Mouse (Mus musculus): ENCODE measurements around the gene Fxyd1. TPM values are rescaled to one million over a fixed set of nuclear protein-coding genes. Genes with fewer than 3 reads are reported as not detected.

Gene Fxyd1
- polyA plus RNA-seq, 1 experiment from 2014 or later = 71.9 TPM

GRCm38 (mm10) chr7:31040281-31041022 is 16.5 kb downstream of the Fxyd1 start:
- Histone ChIP-seq H3K27ac (ENCODE audit: low read length) (no peak overlapping the region), H3K27me3 (replicated peaks; ENCODE audit: control insufficient read depth, insufficient read depth, low read length) (peaks cover 13% of the 10 kb centered on the region; the same call in 1 of the 2 replicates), H3K36me3 (ENCODE audit: control insufficient read depth, insufficient read depth, low read length) (no peaks in the 10 kb centered on the region), H3K9ac (ENCODE audit: low read depth, low read length) (no peak overlapping the region), H3K9me3 (ENCODE audit: control insufficient read depth, low read length) (no peaks in the 10 kb centered on the region), H3K4me1 (ENCODE audit: control insufficient read depth, insufficient read depth, low read length) (peaks cover 8% of the 10 kb centered on the region; the same call in 1 of the 2 replicates), H3K4me2 (ENCODE audit: low read depth, low read length) (no peak overlapping the region), H3K4me3 (ENCODE audit: low read length) (no peak overlapping the region)
- ATAC-seq = no peak
- 78% methylated on average over 11 of the region's 12 CpGs for WGBS

- Histone ChIP-seq H3K27me3 (replicated peaks; ENCODE audit: control insufficient read depth, insufficient read depth, low read length) (peaks cover 10% of the 10 kb centered on the region; the same call in 1 of the 2 replicates), H3K36me3 (ENCODE audit: control insufficient read depth, insufficient read depth, low read length) (no peaks in the 10 kb centered on the region), H3K4me3 (ENCODE audit: low read length) (no peak overlapping the region), H3K9ac (ENCODE audit: low read depth, low read length) (no peak overlapping the region), H3K4me2 (ENCODE audit: low read depth, low read length) (no peak overlapping the region), H3K4me1 (ENCODE audit: control insufficient read depth, insufficient read depth, low read length) (peaks cover 8% of the 10 kb centered on the region; the same call in 1 of the 2 replicates), H3K27ac (ENCODE audit: low read length) (no peak overlapping the region), H3K9me3 (ENCODE audit: control insufficient read depth, low read length) (no peaks in the 10 kb centered on the region)
- ATAC-seq = no peak
- 91% methylated on average over 4 of the region's 4 CpGs for WGBS
Measured at GRCm38 (mm10) chr7:31039011-31039410, 18.0 kb downstream of the Fxyd1 start.

DNA sequence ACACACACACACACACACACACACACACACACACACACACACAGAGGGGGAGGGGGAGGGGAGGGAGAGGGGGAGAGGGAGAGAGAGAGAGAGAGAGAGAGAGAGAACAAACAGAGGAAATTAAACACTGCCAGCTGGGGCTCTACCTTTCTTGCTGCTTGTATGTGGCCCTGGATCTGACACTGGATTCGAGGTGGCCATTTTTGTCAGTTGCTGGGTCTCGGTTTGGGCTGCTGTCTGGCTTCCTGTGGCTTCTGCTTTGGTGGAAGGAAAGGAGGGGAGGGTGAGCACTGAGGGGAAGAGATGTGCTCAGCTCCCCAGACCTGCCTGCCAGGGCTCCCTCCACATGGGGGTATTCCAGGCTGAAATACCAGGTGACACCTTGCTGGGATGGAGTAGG is 19.3 kb downstream of the Fxyd1 start:
- Histone ChIP-seq H3K27ac (ENCODE audit: low read length) (no peak overlapping the region), H3K4me1 (ENCODE audit: control insufficient read depth, insufficient read depth, low read length) (peaks cover 8% of the 10 kb centered on the region; the same call in 1 of the 2 replicates), H3K4me2 (ENCODE audit: low read depth, low read length) (no peak overlapping the region), H3K36me3 (ENCODE audit: control insufficient read depth, insufficient read depth, low read length) (no peaks in the 10 kb centered on the region), H3K9me3 (ENCODE audit: control insufficient read depth, low read length) (no peaks in the 10 kb centered on the region), H3K9ac (ENCODE audit: low read depth, low read length) (no peak overlapping the region), H3K27me3 (replicated peaks; ENCODE audit: control insufficient read depth, insufficient read depth, low read length) (peaks cover 10% of the 10 kb centered on the region; the same call in 1 of the 2 replicates), H3K4me3 (ENCODE audit: low read length) (no peak overlapping the region)
- WGBS = 84% methylated on average over 2 of the region's 2 CpGs
- ATAC-seq = no peak

DNA sequence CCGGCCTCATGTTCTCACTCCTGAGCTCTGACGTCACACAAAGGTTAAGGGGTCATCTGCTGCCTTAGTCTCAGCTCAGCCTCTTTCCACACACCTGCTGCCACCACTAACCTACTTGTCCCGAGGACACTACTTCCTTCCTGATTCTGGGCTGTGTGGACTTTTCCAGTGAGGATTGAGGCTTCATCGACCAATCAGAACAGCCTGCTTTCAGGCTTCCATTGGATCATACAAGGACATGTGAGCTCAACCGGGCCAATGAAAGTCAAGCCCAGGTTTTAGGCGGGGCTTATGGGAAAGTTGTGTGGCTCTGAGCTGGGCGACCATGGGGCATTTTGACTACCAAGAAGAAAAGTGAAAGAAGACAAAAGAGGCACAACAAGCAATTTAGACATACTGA is 20.1 kb downstream of the Fxyd1 start:
- ATAC-seq = no peak
- 79% methylated on average over 7 of the region's 7 CpGs for WGBS
- H3K9ac ChIP-seq (ENCODE audit: low read depth, low read length) = no peak overlapping the region
- H3K4me1 ChIP-seq (ENCODE audit: control insufficient read depth, insufficient read depth, low read length) = peaks cover 1% of the 10 kb centered on the region; the same call in 1 of the 2 replicates
- no peaks in the 10 kb centered on the region for H3K36me3 ChIP-seq (ENCODE audit: control insufficient read depth, insufficient read depth, low read length)
- no peak overlapping the region for H3K4me3 ChIP-seq (ENCODE audit: low read length)
- no peaks in the 10 kb centered on the region for H3K9me3 ChIP-seq (ENCODE audit: control insufficient read depth, low read length)
- no peak overlapping the region for H3K27ac ChIP-seq (ENCODE audit: low read length)
- H3K27me3 ChIP-seq (replicated peaks; ENCODE audit: control insufficient read depth, insufficient read depth, low read length) = peaks cover 8% of the 10 kb centered on the region; the same call in 1 of the 2 replicates
- no peak overlapping the region for H3K4me2 ChIP-seq (ENCODE audit: low read depth, low read length)

DNA sequence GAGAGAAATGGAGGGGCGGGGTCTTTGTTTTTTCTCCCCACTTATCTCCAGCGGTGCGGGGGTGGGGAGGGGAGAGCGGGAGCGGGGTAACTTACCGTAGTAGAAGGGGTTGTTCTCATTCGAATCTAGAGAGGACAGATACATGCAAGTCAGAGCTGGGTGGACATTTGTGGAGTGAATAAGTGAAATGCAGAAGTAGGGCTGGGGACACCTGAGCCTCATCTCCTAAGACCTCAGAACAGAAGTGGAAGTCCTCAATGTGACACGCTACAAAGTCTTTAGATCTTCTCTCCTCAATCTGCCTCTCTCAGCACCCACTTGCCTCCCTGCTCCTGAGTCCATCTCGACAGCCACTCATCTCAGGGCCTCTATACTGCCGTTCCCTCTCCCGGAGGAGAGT is 21.7 kb downstream of the Fxyd1 start:
- no peak overlapping the region for H3K27ac ChIP-seq (ENCODE audit: low read length)
- no peak overlapping the region for H3K4me3 ChIP-seq (ENCODE audit: low read length)
- no peaks in the 10 kb centered on the region for H3K36me3 ChIP-seq (ENCODE audit: control insufficient read depth, insufficient read depth, low read length)
- H3K4me2 ChIP-seq (ENCODE audit: low read depth, low read length) = no peak overlapping the region
- WGBS = 81% methylated on average over 11 of the region's 11 CpGs
- no peak overlapping the region for H3K9ac ChIP-seq (ENCODE audit: low read depth, low read length)
- H3K9me3 ChIP-seq (ENCODE audit: control insufficient read depth, low read length) = no peaks in the 10 kb centered on the region
- H3K4me1 ChIP-seq (ENCODE audit: control insufficient read depth, insufficient read depth, low read length) = no peaks in the 10 kb centered on the region
- H3K27me3 ChIP-seq (replicated peaks; ENCODE audit: control insufficient read depth, insufficient read depth, low read length) = no peaks in the 10 kb centered on the region
- ATAC-seq = no peak

GRCm38 (mm10) chr7:31034789-31035188 is 22.2 kb downstream of the Fxyd1 start:
- no peak overlapping the region for H3K4me2 ChIP-seq (ENCODE audit: low read depth, low read length)
- no peaks in the 10 kb centered on the region for H3K4me1 ChIP-seq (ENCODE audit: control insufficient read depth, insufficient read depth, low read length)
- H3K27me3 ChIP-seq (replicated peaks; ENCODE audit: control insufficient read depth, insufficient read depth, low read length) = no peaks in the 10 kb centered on the region
- no peak overlapping the region for H3K4me3 ChIP-seq (ENCODE audit: low read length)
- no peaks in the 10 kb centered on the region for H3K36me3 ChIP-seq (ENCODE audit: control insufficient read depth, insufficient read depth, low read length)
- H3K9ac ChIP-seq (ENCODE audit: low read depth, low read length) = no peak overlapping the region
- no peaks in the 10 kb centered on the region for H3K9me3 ChIP-seq (ENCODE audit: control insufficient read depth, low read length)
- no peak overlapping the region for H3K27ac ChIP-seq (ENCODE audit: low read length)
- no peak for ATAC-seq
- 64% methylated on average over 11 of the region's 11 CpGs for WGBS

DNA sequence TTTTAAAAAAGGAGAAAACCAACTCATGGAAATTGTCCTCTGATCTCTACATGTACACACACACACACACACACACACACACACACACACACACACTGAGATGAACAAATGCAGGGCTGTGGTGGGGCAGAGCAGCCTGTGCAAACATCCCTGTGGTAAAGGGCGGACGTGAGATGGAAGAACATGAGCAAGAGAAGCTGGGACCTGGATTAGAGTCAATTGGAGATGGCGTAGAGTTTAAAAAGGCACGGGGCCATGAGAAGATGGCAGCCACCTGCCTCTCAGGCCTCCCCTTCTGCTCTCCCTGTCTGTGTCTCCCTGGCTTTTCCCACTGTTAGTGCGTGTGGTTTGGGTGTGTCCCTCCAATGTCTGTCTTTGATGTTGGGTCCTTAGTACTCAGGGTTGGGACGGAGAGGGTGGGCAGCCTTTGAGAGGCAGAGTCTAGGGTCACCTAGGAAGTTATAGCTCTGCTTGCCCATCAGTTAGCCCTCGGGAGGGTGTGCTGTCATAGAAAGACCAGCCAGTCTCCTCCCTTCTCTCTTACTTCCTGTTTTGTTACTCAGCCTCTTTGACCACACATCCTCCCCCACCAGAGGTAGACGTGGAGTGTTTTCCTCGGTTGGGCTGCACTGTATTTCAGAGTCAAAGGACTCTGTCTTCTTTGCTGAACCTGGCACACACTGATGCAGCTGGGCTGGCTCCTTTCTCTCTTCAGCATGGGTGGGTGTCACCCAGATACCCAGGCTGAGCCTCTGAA is 23.4 kb downstream of the Fxyd1 start:
- H3K27ac ChIP-seq (ENCODE audit: low read length) = no peak overlapping the region
- no peaks in the 10 kb centered on the region for H3K4me1 ChIP-seq (ENCODE audit: control insufficient read depth, insufficient read depth, low read length)
- H3K4me3 ChIP-seq (ENCODE audit: low read length) = no peak overlapping the region
- no peak overlapping the region for H3K4me2 ChIP-seq (ENCODE audit: low read depth, low read length)
- H3K36me3 ChIP-seq (ENCODE audit: control insufficient read depth, insufficient read depth, low read length) = no peaks in the 10 kb centered on the region
- H3K9me3 ChIP-seq (ENCODE audit: control insufficient read depth, low read length) = no peaks in the 10 kb centered on the region
- ATAC-seq = no peak
- WGBS = 61% methylated on average over 9 of the region's 9 CpGs
- H3K27me3 ChIP-seq (replicated peaks; ENCODE audit: control insufficient read depth, insufficient read depth, low read length) = no peaks in the 10 kb centered on the region
- H3K9ac ChIP-seq (ENCODE audit: low read depth, low read length) = no peak overlapping the region

DNA sequence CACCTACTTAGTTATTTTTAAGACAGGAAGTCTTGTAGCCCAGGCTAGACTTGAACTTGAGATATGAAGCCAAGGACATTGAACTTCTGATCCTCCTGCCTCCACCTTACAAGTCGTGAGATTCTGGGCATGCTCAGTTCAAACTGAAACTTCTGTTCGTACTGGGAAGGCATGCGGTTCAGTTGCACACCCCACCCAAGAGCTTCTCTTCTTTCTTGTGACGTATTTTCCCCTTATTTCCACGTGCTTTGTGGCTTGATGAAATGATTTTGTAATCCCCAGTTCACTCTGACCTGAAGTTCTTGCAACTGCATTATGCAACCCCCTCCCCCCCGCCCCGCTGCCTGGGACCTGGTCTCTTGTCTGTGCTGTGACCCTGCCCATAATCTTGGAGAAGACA is 25.3 kb downstream of the Fxyd1 start:
- H3K9ac ChIP-seq (ENCODE audit: low read depth, low read length) = no peak overlapping the region
- H3K27ac ChIP-seq (ENCODE audit: low read length) = no peak overlapping the region
- no peaks in the 10 kb centered on the region for H3K36me3 ChIP-seq (ENCODE audit: control insufficient read depth, insufficient read depth, low read length)
- 75% methylated on average over 7 of the region's 7 CpGs for WGBS
- ATAC-seq = no peak
- no peak overlapping the region for H3K4me2 ChIP-seq (ENCODE audit: low read depth, low read length)
- no peak overlapping the region for H3K4me3 ChIP-seq (ENCODE audit: low read length)
- H3K4me1 ChIP-seq (ENCODE audit: control insufficient read depth, insufficient read depth, low read length) = no peaks in the 10 kb centered on the region
- H3K9me3 ChIP-seq (ENCODE audit: control insufficient read depth, low read length) = no peaks in the 10 kb centered on the region
- H3K27me3 ChIP-seq (replicated peaks; ENCODE audit: control insufficient read depth, insufficient read depth, low read length) = no peaks in the 10 kb centered on the region

GRCm38 (mm10) chr7:31030717-31031116 is 26.3 kb downstream of the Fxyd1 start:
- Histone ChIP-seq H3K4me2 (ENCODE audit: low read depth, low read length) (no peak overlapping the region), H3K27me3 (replicated peaks; ENCODE audit: control insufficient read depth, insufficient read depth, low read length) (no peaks in the 10 kb centered on the region), H3K9me3 (ENCODE audit: control insufficient read depth, low read length) (no peaks in the 10 kb centered on the region), H3K27ac (ENCODE audit: low read length) (no peak overlapping the region), H3K9ac (ENCODE audit: low read depth, low read length) (no peak overlapping the region), H3K4me3 (ENCODE audit: low read length) (no peak overlapping the region), H3K36me3 (ENCODE audit: control insufficient read depth, insufficient read depth, low read length) (no peaks in the 10 kb centered on the region), H3K4me1 (ENCODE audit: control insufficient read depth, insufficient read depth, low read length) (no peaks in the 10 kb centered on the region)
- no peak for ATAC-seq
- 67% methylated on average over 2 of the region's 2 CpGs for WGBS
